Mouse (Mus musculus) forebrain, embryonic 14.5 days (tissue): ENCODE results near the gene Khdc1c. TPM values are rescaled to one million over a fixed set of nuclear protein-coding genes. Genes with fewer than 3 reads are reported as not detected.
"Not testable (repeated sequence)": the region's sequence is repeated elsewhere in the genome, so short reads cannot be mapped to it uniquely, and the experiment has no call there.

Source experiments
- ATAC-seq: fragments of 200-750 bp; cut with Nextera tagmentation; 2 replicates; pipeline ENCODE4 v1.8.0; 2017; ENCODE audit warnings: mild to moderate bottlenecking, moderate library complexity
- DNase-seq: peaks from one replicate; pipeline ENCODE4 v3.0.0-alpha.2; 2015; ENCODE audit warnings: low spot score
- H3K27ac ChIP-seq: fragments of 300-500 bp; sonication (generic); 2 replicates; pipeline ENCODE4 v1.5.1; 2014; ENCODE audit warnings: low read depth, mild to moderate bottlenecking, control low read depth, low read length, moderate library complexity
- H3K27me3 ChIP-seq: fragments of 300-500 bp; sonication (generic); replicated peaks from 2 replicates; pipeline ENCODE4 v1.6.1; 2014; ENCODE audit warnings: low read length, control low read depth, mixed read lengths; ENCODE audit not compliant: control insufficient read depth, insufficient read depth
- H3K36me3 ChIP-seq: fragments of 300-500 bp; sonication (generic); 2 replicates; pipeline ENCODE4 v1.6.1; 2014; ENCODE audit warnings: low read length, control low read depth; ENCODE audit not compliant: control insufficient read depth, insufficient read depth
- H3K4me1 ChIP-seq: fragments of 300-500 bp; sonication (generic); 2 replicates; pipeline ENCODE4 v1.6.1; 2014; ENCODE audit warnings: antibody characterized with exemption, low read length, control low read depth; ENCODE audit not compliant: control insufficient read depth, insufficient read depth
- H3K4me2 ChIP-seq: fragments of 300-500 bp; sonication (generic); 2 replicates; pipeline ENCODE4 v1.6.1; 2014; ENCODE audit warnings: mild to moderate bottlenecking, control low read depth, low read length
- H3K4me3 ChIP-seq: fragments of 300-500 bp; sonication (generic); 2 replicates; pipeline ENCODE4 v1.5.1; 2014; ENCODE audit warnings: low read depth, low read length, control low read depth
- H3K9ac ChIP-seq: fragments of 300-500 bp; sonication (generic); 2 replicates; pipeline ENCODE4 v1.6.1; 2014; ENCODE audit warnings: mild to moderate bottlenecking, low read length, control low read depth, moderate library complexity
- H3K9me3 ChIP-seq: fragments of 300-500 bp; sonication (generic); replicated peaks from 2 replicates; pipeline ENCODE4 v1.6.1; 2016; ENCODE audit warnings: low read length, control low read depth, mixed read lengths; ENCODE audit not compliant: control insufficient read depth
- WGBS: fragments of 180-500 bp; shearing (Covaris S2); extraction: QIAGEN DNeasy Blood & Tissue Kit; methylation state at CpG from one replicate; pipeline ENCODE4 v1.1.7; 2014; 5-methylcytosine and 5-hydroxymethylcytosine counted together
- polyA plus RNA-seq: library from polyadenylated mRNA; unstranded; fragments of >200 nt; fragmentation: Nextera tagmentation; extraction: Ambion mirVana; gene quantifications from 2 replicates; pipeline ENCODE4 v1.2.1, GENCODE M21; 2014

The Khdc1c gene
- polyA plus RNA-seq, 1 experiment from 2014 or later: not detected

GRCm38 (mm10) chr1:21340745-21341144 lies 27.4 kb upstream of the Khdc1c start:
- no peaks in the 10 kb centered on the region for H3K4me1 ChIP-seq
- 93% methylated on average over 1 of the region's 1 CpGs for WGBS
- H3K27me3 ChIP-seq: no peaks in the 10 kb centered on the region
- ATAC-seq (no peak), DNase-seq (no peak)
- no peaks in the 10 kb centered on the region for H3K36me3 ChIP-seq
- no peak overlapping the region for H3K4me2 ChIP-seq
- H3K9ac ChIP-seq: no peak overlapping the region
- H3K4me3 ChIP-seq: no peak overlapping the region
- H3K9me3 ChIP-seq: no peaks in the 10 kb centered on the region
- no peak overlapping the region for H3K27ac ChIP-seq

- Histone ChIP-seq H3K9me3 (no peaks in the 10 kb centered on the region), H3K4me1 (no peaks in the 10 kb centered on the region), H3K27me3 (no peaks in the 10 kb centered on the region), H3K4me3 (no peak overlapping the region), H3K27ac (no peak overlapping the region), H3K9ac (no peak overlapping the region), H3K4me2 (no peak overlapping the region), H3K36me3 (no peaks in the 10 kb centered on the region)
- DNase-seq: peak; percentile 64
- WGBS: 59% methylated on average over 4 of the region's 4 CpGs
- peak; percentile 62 for ATAC-seq
These were observed 23.9 kb upstream of the Khdc1c start for GRCm38 (mm10) chr1:21344253-21344652.

- H3K4me1 ChIP-seq, H3K4me2 ChIP-seq, H3K9me3 ChIP-seq, H3K27ac ChIP-seq, H3K9ac ChIP-seq, H3K36me3 ChIP-seq, DNase-seq, ATAC-seq, H3K4me3 ChIP-seq, H3K27me3 ChIP-seq: not testable (repeated sequence)
- 91% methylated on average over 7 of the region's 7 CpGs for WGBS
These were observed 23.4 kb upstream of the Khdc1c start for GRCm38 (mm10) chr1:21344752-21345151.

- Histone ChIP-seq H3K27me3 (no peaks in the 10 kb centered on the region), H3K4me2 (no peak within 1 kb of the TSS), H3K4me3 (no peak within 1 kb of the TSS), H3K27ac (no peak within 1 kb of the TSS), H3K9me3 (no peaks in the 10 kb centered on the region), H3K9ac (no peak within 1 kb of the TSS), H3K36me3 (no peaks in the 10 kb centered on the region), H3K4me1 (no peaks in the 10 kb centered on the region)
- ATAC-seq (no peak), DNase-seq (no peak)
- 78% methylated on average over 2 of the region's 2 CpGs for WGBS
These were observed 18.8 kb upstream of the Khdc1c start, which contains the start of gene Khdc1a for GRCm38 (mm10) chr1:21349341-21349740. Gene Khdc1a, plus strand, starts transcription at chr1:21349641.

GRCm38 (mm10) chr1:21383256-21383655 lies 15.1 kb downstream of the Khdc1c start, which contains the start of gene Khdc1b:
Gene Khdc1b, plus strand, starts transcription at chr1:21383556.
- Histone ChIP-seq H3K4me3 (no peak within 1 kb of the TSS), H3K27ac (no peak within 1 kb of the TSS), H3K27me3 (no peaks in the 10 kb centered on the region), H3K36me3 (no peaks in the 10 kb centered on the region), H3K9ac (no peak within 1 kb of the TSS), H3K4me2 (no peak within 1 kb of the TSS), H3K4me1 (no peaks in the 10 kb centered on the region), H3K9me3 (no peaks in the 10 kb centered on the region)
- WGBS: 80% methylated on average over 1 of the region's 1 CpGs
- DNase-seq (no peak), ATAC-seq (no peak)

- Histone ChIP-seq H3K9ac (no peak overlapping the region), H3K9me3 (no peaks in the 10 kb centered on the region), H3K4me2 (no peak overlapping the region), H3K27ac (no peak overlapping the region), H3K4me1 (no peaks in the 10 kb centered on the region), H3K4me3 (no peak overlapping the region), H3K36me3 (no peaks in the 10 kb centered on the region), H3K27me3 (no peaks in the 10 kb centered on the region)
- DNase-seq (no peak), ATAC-seq (no peak)
- WGBS: 83% methylated on average over 6 of the region's 6 CpGs
These were observed 23.1 kb downstream of the Khdc1c start for GRCm38 (mm10) chr1:21391138-21391671.

GRCm38 (mm10) chr1:21402804-21403203 lies 34.7 kb downstream of the Khdc1c start:
- H3K9ac ChIP-seq: no peak overlapping the region
- no peak overlapping the region for H3K4me2 ChIP-seq
- H3K27me3 ChIP-seq: no peaks in the 10 kb centered on the region
- ATAC-seq (no peak), DNase-seq (no peak)
- H3K4me3 ChIP-seq: no peak overlapping the region
- no peaks in the 10 kb centered on the region for H3K36me3 ChIP-seq
- no peak overlapping the region for H3K27ac ChIP-seq
- no peaks in the 10 kb centered on the region for H3K9me3 ChIP-seq
- WGBS: 61% methylated on average over 8 of the region's 8 CpGs
- no peaks in the 10 kb centered on the region for H3K4me1 ChIP-seq

GRCm38 (mm10) chr1:21407266-21407665 lies 39.1 kb downstream of the Khdc1c start:
- Histone ChIP-seq H3K27me3 (no peaks in the 10 kb centered on the region), H3K27ac (no peak overlapping the region), H3K4me2 (no peak overlapping the region), H3K9me3 (no peaks in the 10 kb centered on the region), H3K4me1 (peaks cover 8% of the 10 kb centered on the region; the same call in 1 of the 2 replicates), H3K36me3 (no peaks in the 10 kb centered on the region), H3K9ac (no peak overlapping the region), H3K4me3 (no peak overlapping the region)
- 15% methylated on average over 2 of the region's 2 CpGs for WGBS
- ATAC-seq (0 out of 2 replicates have a peak, but pooled peaks have one; percentile 21), DNase-seq (peak; percentile 49)

- DNase-seq (peak; percentile 96), ATAC-seq (peak; percentile 90)
- H3K4me1 ChIP-seq: peaks cover 8% of the 10 kb centered on the region; the same call in 1 of the 2 replicates
- no peaks in the 10 kb centered on the region for H3K27me3 ChIP-seq
- H3K9me3 ChIP-seq: no peaks in the 10 kb centered on the region
- H3K9ac ChIP-seq: no peak overlapping the region
- 0 out of 2 replicates have a peak overlapping the region, but pooled peaks have one; percentile 44 for H3K27ac ChIP-seq
- H3K4me3 ChIP-seq: no peak overlapping the region
- no peaks in the 10 kb centered on the region for H3K36me3 ChIP-seq
- 44% methylated on average over 18 of the region's 18 CpGs for WGBS
- no peak overlapping the region for H3K4me2 ChIP-seq
These were observed 43.4 kb downstream of the Khdc1c start for GRCm38 (mm10) chr1:21411331-21412196.
